Mouse (Mus musculus) liver, adult (tissue): ENCODE data around the gene Coq8b.

Experiments
- GATA4 ChIP-seq: IDR thresholded peaks from 2 replicates; pipeline ENCODE4 v1.6.1; 2014; ENCODE audit warnings: mild to moderate bottlenecking, low read length; ENCODE audit not compliant: insufficient replicate concordance

The Coq8b gene

GRCm38 (mm10) chr7:27257046-27257851, 24.4 kb downstream of the Coq8b start:
- TF ChIP-seq GATA4, result no peak

GRCm38 (mm10) chr7:27257852-27258204, 25.0 kb downstream of the Coq8b start:
- TF ChIP-seq GATA4, result no peak

GRCm38 (mm10) chr7:27258205-27258899, 25.5 kb downstream of the Coq8b start, which contains the start of gene Numbl:
Gene Numbl (plus strand): TSS chr7:27258433.
- no peak for TF ChIP-seq GATA4

- no peak for TF ChIP-seq GATA4
These were observed 26.5 kb downstream of the Coq8b start for GRCm38 (mm10) chr7:27259271-27259721.

GRCm38 (mm10) chr7:27259771-27260170, 26.9 kb downstream of the Coq8b start:
- TF ChIP-seq GATA4, result no peak

- no peak for TF ChIP-seq GATA4
These were observed 28.0 kb downstream of the Coq8b start for GRCm38 (mm10) chr7:27260856-27261255.

- no peak for TF ChIP-seq GATA4
These were observed 29.1 kb downstream of the Coq8b start for GRCm38 (mm10) chr7:27261888-27262287.

- TF ChIP-seq GATA4, result no peak
These were observed 31.9 kb downstream of the Coq8b start for GRCm38 (mm10) chr7:27264761-27265160.

- TF ChIP-seq GATA4, result no peak
These were observed 33.8 kb downstream of the Coq8b start for GRCm38 (mm10) chr7:27266515-27267128.

- no peak for TF ChIP-seq GATA4
These were observed 38.6 kb downstream of the Coq8b start for GRCm38 (mm10) chr7:27271423-27271822.

- no peak for TF ChIP-seq GATA4
These were observed 41.0 kb downstream of the Coq8b start for GRCm38 (mm10) chr7:27273739-27274351.

GRCm38 (mm10) chr7:27274916-27275315, 42.1 kb downstream of the Coq8b start:
- TF ChIP-seq GATA4, result no peak

- TF ChIP-seq GATA4, result no peak
These were observed 43.2 kb downstream of the Coq8b start for GRCm38 (mm10) chr7:27276021-27276420.

- TF ChIP-seq GATA4, result no peak
These were observed 44.4 kb downstream of the Coq8b start for GRCm38 (mm10) chr7:27277191-27277590.

GRCm38 (mm10) chr7:27281717-27282116, 48.9 kb downstream of the Coq8b start:
- TF ChIP-seq GATA4, result no peak
